Mouse (Mus musculus) myocyte (in vitro differentiated cells): ENCODE data around the gene Fes.

Experiments
- E2F4 ChIP-seq: IDR thresholded peaks from one replicate; pipeline ENCODE4 v1.6.1; 2011; ENCODE audit warnings: mild to moderate bottlenecking, control low read depth, moderate library complexity; ENCODE audit not compliant: insufficient read depth
- MAX ChIP-seq: IDR thresholded peaks from one replicate; pipeline ENCODE4 v1.6.1; 2011; ENCODE audit warnings: low read depth, mild to moderate bottlenecking, control low read depth
- MYOD1 ChIP-seq, 3 experiments: IDR thresholded peaks; one replicate each; pipeline ENCODE4 v1.6.1; 2011; ENCODE audit warnings: control low read depth in 2 of 3, low read depth in 2 of 3, mild to moderate bottlenecking in 2 of 3, moderate library complexity in 1 of 3; ENCODE audit not compliant: insufficient read length in 2 of 3, control insufficient read depth in 1 of 3
- MYOG ChIP-seq, 3 experiments: IDR thresholded peaks; one replicate each; pipeline ENCODE4 v1.6.1; 2011; ENCODE audit warnings: control low read depth in 2 of 3, low read depth in 2 of 3, mild to moderate bottlenecking in 2 of 3; ENCODE audit not compliant: insufficient read length in 2 of 3, control insufficient read depth in 1 of 3, insufficient read depth in 1 of 3
- POLR2A ChIP-seq: IDR thresholded peaks from one replicate; pipeline ENCODE4 v1.6.1; 2011; ENCODE audit warnings: low read depth, mild to moderate bottlenecking, control low read depth, moderate library complexity; ENCODE audit not compliant: insufficient read length
- POLR2AphosphoS2 ChIP-seq: IDR thresholded peaks from one replicate; pipeline ENCODE4 v1.6.1; 2011; ENCODE audit warnings: low read depth, control low read depth; ENCODE audit not compliant: insufficient read length
- TCF12 ChIP-seq: IDR thresholded peaks from one replicate; pipeline ENCODE4 v1.6.1; 2011; ENCODE audit warnings: mild to moderate bottlenecking, control low read depth; ENCODE audit not compliant: poor library complexity, insufficient read depth, severe bottlenecking

DNA sequence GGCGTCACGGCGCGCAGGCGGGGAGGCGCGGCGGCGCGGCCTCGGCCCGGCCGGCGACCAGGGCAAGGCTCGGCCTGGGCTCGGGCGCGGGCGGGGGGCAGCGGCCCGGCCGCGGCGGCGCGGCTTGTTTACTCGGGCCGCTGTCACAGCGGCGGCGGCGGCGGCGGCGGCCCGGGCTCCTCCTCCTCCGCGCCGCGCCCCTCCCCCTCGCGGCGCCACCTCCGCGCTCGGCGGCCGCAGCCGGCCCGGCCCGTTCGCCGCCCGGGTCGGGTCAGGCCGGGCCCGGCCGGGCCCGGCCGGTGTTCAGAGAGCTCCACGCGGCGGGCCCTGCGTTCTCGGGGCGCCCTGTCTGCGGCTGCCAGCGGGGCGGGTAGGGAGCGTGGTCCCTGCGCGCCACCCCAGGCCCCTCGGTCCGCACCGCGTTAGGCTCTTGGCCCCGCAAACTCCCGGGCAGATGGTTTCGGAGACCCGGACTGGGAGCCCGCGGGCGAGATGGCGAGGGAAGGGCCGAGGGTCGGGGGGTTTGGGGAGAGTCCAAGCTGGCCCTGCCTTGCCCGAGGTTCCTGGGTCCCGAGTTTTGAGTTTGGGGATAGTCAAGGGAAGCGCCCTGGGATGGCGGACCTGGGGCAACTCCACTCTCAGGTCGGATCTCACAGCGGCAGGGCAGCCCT is 15.0 kb upstream of the Fes start:
- TF ChIP-seq POLR2A: peak; percentile 68
- no peak for TF ChIP-seq MAX
- no peak for TF ChIP-seq MYOD1 (IDR thresholded peaks at IDR 0.05; ENCODE audit: control insufficient read depth in 1 of 3, insufficient read length in 2 of 3, low read depth in 2 of 3)
- TF ChIP-seq MYOG (IDR thresholded peaks at IDR 0.05; ENCODE audit: control insufficient read depth in 1 of 3, insufficient read depth in 1 of 3, insufficient read length in 2 of 3, low read depth in 2 of 3): no peak
- TF ChIP-seq E2F4: no peak
- TF ChIP-seq TCF12: no peak
- peak; percentile 46 for TF ChIP-seq POLR2AphosphoS2
